Mouse (Mus musculus) adrenal gland, adult (tissue): ENCODE measurements around the gene Prelp.
A peak's percentile ranks its signal among the peaks of the same experiment; 100 is the strongest.
"Not testable (repeated sequence)": the region's sequence is repeated elsewhere in the genome, so short reads cannot be mapped to it uniquely, and the experiment has no call there.

Experiments
- DNase-seq, 2 experiments: peaks; one replicate each; pipeline ENCODE4 v3.0.0; 2022 to 2023; ENCODE audit warnings: low spot score in 1 of 2; ENCODE audit not compliant: inconsistent age in 2 of 2

The Prelp gene

GRCm38 (mm10) chr1:133921304-133921751, at the start of gene Prelp:
Prelp (minus strand) TSS chr1:133921414.
- peak in 1 of 2 experiments; percentile 74 for DNase-seq

- DNase-seq = no peak
These were observed 48.2 kb upstream of the Prelp start for GRCm38 (mm10) chr1:133969427-133969826.

DNA sequence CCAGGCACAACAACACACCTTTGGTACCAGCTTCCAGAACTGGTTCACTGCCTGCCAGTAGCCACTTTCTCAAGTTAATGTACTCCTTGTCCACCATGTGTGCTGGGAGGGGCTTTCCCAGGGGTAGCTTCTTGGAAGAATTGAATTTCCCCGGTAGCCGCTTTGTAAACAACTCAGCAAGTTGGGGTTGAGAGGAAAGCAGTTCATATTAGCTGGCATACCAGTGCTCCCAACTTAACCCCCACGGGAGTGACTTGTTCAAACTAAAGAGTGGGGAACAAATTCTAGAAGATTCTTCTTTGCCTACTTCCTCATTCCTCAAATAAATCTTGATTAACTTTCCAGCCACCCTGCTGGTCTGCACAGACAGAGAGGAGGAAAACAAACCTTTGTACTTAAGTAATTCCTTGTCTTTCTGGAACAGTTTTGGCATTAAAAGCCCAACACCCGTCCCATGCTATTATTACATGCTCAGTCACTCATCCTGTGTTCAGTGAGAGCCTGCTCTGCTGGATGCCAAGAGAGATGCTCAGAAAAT, 47.6 kb upstream of the Prelp start:
- no peak for DNase-seq

- DNase-seq = no peak
These were observed 46.3 kb upstream of the Prelp start for GRCm38 (mm10) chr1:133967481-133968017.

DNA sequence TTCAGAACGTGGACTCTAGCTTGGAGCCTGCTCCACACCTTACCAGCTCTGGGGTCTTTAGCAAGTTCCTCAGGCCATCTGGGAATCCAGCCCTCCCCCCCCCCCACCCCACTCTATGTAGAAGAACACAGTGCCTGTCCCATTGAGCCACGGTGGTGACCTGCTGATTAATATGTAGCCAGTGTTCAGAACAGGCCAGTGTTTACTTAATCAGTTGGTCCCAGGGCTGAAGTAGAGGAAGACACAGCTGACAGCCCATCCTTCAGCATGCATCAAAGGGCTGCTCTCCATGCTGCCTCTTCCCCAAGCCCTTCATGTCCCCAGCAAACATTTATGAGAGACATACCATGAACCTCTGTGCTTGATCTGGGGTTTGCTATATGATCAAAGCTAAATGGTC, 44.8 kb upstream of the Prelp start:
- DNase-seq = no peak

DNA sequence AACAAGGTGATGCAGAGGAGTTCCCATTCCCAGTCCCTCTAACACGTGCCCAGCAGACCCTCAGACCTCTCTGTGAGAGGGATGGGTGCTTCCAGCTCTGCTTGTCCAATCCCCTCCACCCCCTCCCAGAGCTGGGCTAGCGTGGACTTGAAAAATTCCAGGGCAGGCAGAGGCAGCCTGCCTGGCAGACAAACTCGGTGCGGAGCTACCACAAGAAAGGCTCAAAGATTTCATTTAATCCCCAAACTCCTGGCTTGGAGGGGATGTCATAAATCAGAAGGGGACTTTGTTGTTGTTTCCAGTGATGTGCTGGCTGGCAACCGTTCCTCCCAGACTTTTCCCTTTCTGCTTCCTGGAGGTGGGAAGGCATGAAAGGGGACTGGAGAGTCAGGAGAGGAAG, 44.1 kb upstream of the Prelp start:
- no peak for DNase-seq

GRCm38 (mm10) chr1:133964742-133965141, 43.5 kb upstream of the Prelp start:
- DNase-seq = no peak

DNA sequence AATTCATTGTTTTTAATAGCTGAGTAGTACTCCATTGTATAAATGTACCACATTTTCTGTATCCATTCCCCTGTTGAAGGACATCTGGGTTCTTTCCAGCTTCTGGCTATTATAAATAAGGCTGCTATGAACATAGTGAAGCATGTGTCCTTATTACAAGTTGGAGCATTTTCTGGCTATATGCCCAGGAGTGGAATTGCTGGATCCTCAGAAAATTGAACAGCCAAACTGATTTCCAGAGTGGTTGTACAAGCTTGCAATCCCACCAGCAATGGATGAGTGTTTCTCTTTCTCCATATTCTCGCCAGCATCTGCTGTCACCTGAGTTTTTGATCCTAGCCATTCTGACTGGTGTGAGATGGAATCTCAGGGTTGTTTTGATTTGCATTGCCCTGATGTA, 42.4 kb upstream of the Prelp start:
- peak in 1 of 2 experiments; percentile 28 for DNase-seq

DNA sequence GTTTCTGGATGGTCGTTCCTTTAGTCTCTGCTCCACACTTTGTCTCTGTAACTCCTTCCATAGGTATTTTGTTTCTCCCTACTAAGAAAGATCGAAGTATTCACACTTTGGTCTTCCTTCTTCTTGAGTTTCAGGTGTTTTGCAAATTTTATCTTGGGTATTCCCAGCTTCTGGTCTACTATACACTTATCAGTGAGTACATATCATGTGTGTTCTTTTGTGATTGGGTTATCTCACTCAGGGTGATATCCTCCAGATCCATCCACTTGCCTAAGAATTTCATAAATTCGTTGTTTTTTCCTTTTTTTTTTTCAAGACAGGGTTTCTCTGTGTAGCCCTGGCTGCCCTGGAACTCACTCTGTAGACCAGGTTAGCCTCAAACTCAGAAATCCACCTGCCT, 41.9 kb upstream of the Prelp start:
- DNase-seq = not testable (repeated sequence)

- peak; percentile 85 to 91 for DNase-seq
These were observed 40.3 kb upstream of the Prelp start for GRCm38 (mm10) chr1:133961281-133962134.

- DNase-seq = peak in 1 of 2 experiments; percentile 60
These were observed 38.3 kb upstream of the Prelp start for GRCm38 (mm10) chr1:133959521-133959920.

GRCm38 (mm10) chr1:133954009-133954408, 32.8 kb upstream of the Prelp start:
- DNase-seq = no peak

DNA sequence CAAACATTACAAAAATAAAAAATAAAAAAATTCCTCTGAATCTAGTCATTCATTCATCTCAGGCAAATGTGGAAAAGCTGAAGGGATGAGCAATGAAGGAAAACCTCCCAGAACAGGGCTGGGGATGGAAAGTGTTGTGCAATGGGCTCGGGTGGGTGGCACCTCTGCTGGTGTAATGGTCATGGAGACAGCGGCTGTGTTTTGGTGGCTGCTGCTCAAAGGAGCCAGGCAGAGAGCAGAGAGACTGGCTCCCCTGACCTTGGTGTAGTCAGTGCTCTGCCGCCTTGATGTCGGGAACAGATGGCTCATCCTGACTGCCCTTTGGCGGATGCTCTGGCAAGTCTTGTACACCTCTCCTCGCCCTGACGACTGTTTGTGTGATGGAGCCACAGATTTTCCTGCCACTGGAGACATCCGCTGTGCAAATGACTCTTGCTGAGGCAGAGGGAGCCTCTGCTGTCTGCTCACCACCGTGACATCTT, 32.1 kb upstream of the Prelp start:
- peak; percentile 89 to 90 for DNase-seq

GRCm38 (mm10) chr1:133951598-133951997, 30.4 kb upstream of the Prelp start:
- DNase-seq = peak in 1 of 2 experiments; percentile 57

GRCm38 (mm10) chr1:133950061-133950782, 29.0 kb upstream of the Prelp start:
- DNase-seq = peak in 1 of 2 experiments; percentile 34

- DNase-seq = peak; percentile 80 to 82
These were observed 23.9 kb upstream of the Prelp start for GRCm38 (mm10) chr1:133945106-133945505.

- no peak for DNase-seq
These were observed 20.7 kb upstream of the Prelp start for GRCm38 (mm10) chr1:133941904-133942303.

GRCm38 (mm10) chr1:133941158-133941860, 20.1 kb upstream of the Prelp start:
- no peak for DNase-seq

- DNase-seq = no peak
These were observed 19.4 kb upstream of the Prelp start for GRCm38 (mm10) chr1:133940481-133941092.

DNA sequence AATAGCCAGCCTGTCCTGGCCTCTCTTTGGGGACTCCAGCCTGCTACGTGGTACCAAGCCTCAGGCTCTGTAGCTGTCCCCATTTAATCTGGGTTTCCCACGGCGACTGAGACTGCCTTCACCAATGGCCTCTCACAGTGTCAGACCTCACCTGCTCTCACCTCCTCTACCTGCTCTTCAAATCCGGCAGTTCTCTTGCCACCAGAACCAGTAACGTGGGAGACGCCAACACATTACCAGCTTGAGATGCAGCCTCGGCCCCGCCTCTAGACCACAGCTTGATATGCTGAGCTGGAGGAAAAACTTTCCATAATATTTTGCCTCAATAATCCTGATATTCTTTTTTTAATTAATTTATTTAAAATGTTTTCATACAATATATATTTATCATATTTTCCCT, 18.5 kb upstream of the Prelp start:
- no peak for DNase-seq
